Comparison of ENCODE assay signal across 16 mouse cellular contexts in the genomic region with DNA sequence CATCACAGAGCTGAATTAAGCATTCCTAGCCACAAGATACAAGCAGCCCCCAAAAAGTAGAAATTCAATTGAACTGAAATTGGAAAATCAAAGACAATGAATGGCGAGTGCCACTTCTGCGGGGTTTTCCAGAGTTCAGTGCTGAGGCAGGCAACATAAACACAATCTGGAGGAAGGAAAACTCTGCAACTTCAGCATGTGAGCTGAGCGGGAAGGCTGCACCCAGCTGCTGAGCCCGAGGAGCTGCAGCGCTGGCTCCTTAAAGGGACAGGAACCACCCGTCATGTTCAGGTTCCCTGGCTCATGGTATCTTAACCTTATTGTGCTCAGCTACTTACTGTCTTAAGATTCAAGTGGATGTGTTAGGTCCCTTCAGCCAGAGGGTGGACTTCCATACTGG.
A peak's percentile ranks its signal among the peaks of the same experiment; 100 is the strongest.
DNase-seq lines count a peak whose midpoint lies in the region; ATAC-seq and TF ChIP-seq lines count a peak whose summit lies in the region.
"Had no signal": no experiment of that assay in that cellular context is flagged by ENCODE, and none has a peak within 500 bp of the region (broad histone marks: within the 10 kb centered on the region; RNA-seq: fewer than 3 reads in every experiment).

No protein-coding gene starts in this region.

- ATAC-seq in lung, embryonic 14.5 days (ENCODE audit: insufficient read depth) = peak; percentile 62; the same call in 1 of the 2 replicates
- no peak for ATAC-seq in stomach, postnatal 0 days (ENCODE audit: low FRiP score, low TSS enrichment)
- ATAC-seq: Patski had no signal

- H3K27ac ChIP-seq in heart, adult 2 months = no peak overlapping the region
- H3K27ac ChIP-seq in lung, embryonic 14.5 days (ENCODE audit: low read depth) = no peak overlapping the region
- no peak overlapping the region for H3K27ac ChIP-seq in stomach, postnatal 0 days (replicated peaks)
- H3K27ac ChIP-seq: hindbrain, embryonic 12.5 days had no signal

- no peak for TF ChIP-seq CTCF in heart, adult 2 months (IDR thresholded peaks at IDR 0.05)
- no peak for TF ChIP-seq CTCF in lung, embryonic 14.5 days (IDR thresholded peaks at IDR 0.05; ENCODE audit: low read depth)
- no peak for TF ChIP-seq CTCF in stomach, postnatal 0 days (IDR thresholded peaks at IDR 0.05; ENCODE audit: low read depth)

- peak; percentile 10 to 28 for DNase-seq in heart, postnatal 10 days
- no peak for DNase-seq in heart, adult 2 months
- peak; percentile 66 for DNase-seq in lung, embryonic 14.5 days
- no peak for DNase-seq in lung, adult 18-20 months
- DNase-seq in right cerebral cortex, postnatal 4 days = peak; percentile 16
- DNase-seq in right cerebral cortex, adult 2 months (ENCODE audit: low spot score in 2 of 2) = no peak
- DNase-seq in stomach, postnatal 0 days (ENCODE audit: low spot score) = no peak
- no peak for DNase-seq in adrenal gland, adult (ENCODE audit: inconsistent age in 2 of 2, low spot score in 1 of 2)
- DNase-seq: cerebellum, postnatal 14 days; gastrocnemius, postnatal 14 days; kidney, adult 9 months had no signal

- H3K27me3 ChIP-seq in heart, adult 2 months (ENCODE audit: control insufficient read depth, insufficient read depth, low read length) = no peaks in the 10 kb centered on the region
- no peaks in the 10 kb centered on the region for H3K27me3 ChIP-seq in lung, embryonic 14.5 days (ENCODE audit: insufficient read depth, low read length)
- H3K27me3 ChIP-seq in stomach, postnatal 0 days (ENCODE audit: control insufficient read depth, insufficient read depth, low read length) = no peaks in the 10 kb centered on the region
- H3K27me3 ChIP-seq: hindbrain, embryonic 12.5 days; Patski had no signal

- no peak for TF ChIP-seq POLR2A in heart, adult 2 months (IDR thresholded peaks at IDR 0.05; ENCODE audit: insufficient read depth, low read depth, low read length)

- H3K9me3 ChIP-seq in lung, embryonic 14.5 days (ENCODE audit: low read depth, low read length) = no peaks in the 10 kb centered on the region
- H3K9me3 ChIP-seq in stomach, postnatal 0 days (ENCODE audit: control insufficient read depth, low read length) = no peaks in the 10 kb centered on the region
- H3K9me3 ChIP-seq: hindbrain, embryonic 12.5 days had no signal

- no peak overlapping the region for H3K9ac ChIP-seq in heart, adult 2 months (ENCODE audit: low read depth, low read length)
- H3K9ac ChIP-seq in lung, embryonic 14.5 days = no peak overlapping the region
- H3K9ac ChIP-seq in stomach, postnatal 0 days (ENCODE audit: low read length) = 0 out of 2 replicates have a peak overlapping the region, but pooled peaks have one; percentile 27
- H3K9ac ChIP-seq: hindbrain, embryonic 12.5 days had no signal

- H3K4me1 ChIP-seq in heart, adult 2 months (ENCODE audit: control insufficient read depth, insufficient read depth, low read length) = no peaks in the 10 kb centered on the region
- no peaks in the 10 kb centered on the region; the same call in 1 of the 2 replicates for H3K4me1 ChIP-seq in lung, embryonic 14.5 days (ENCODE audit: insufficient read depth)
- H3K4me1 ChIP-seq in stomach, postnatal 0 days (replicated peaks; ENCODE audit: control insufficient read depth, insufficient read depth) = no peaks in the 10 kb centered on the region

- intact Hi-C loops in heart, postnatal 10 days (cut with DNase I) = no loop called here
- intact Hi-C loops in heart, adult 2 months (cut with DNase I) = no loop called here

- 36% methylated on average over 6 of the region's 6 CpGs for WGBS in heart, adult 2 months
- 9% methylated on average over 6 of the region's 6 CpGs for WGBS in lung, embryonic 14.5 days
- 9% methylated on average over 6 of the region's 6 CpGs for WGBS in stomach, postnatal 0 days

- H3K36me3 ChIP-seq in heart, adult 2 months (ENCODE audit: control insufficient read depth, insufficient read depth, low read length) = no peaks in the 10 kb centered on the region
- H3K36me3 ChIP-seq in lung, embryonic 14.5 days (ENCODE audit: insufficient read depth) = no peaks in the 10 kb centered on the region
- H3K36me3 ChIP-seq in stomach, postnatal 0 days (ENCODE audit: control insufficient read depth, insufficient read depth, low read length) = no peaks in the 10 kb centered on the region
- H3K36me3 ChIP-seq: hindbrain, embryonic 12.5 days had no signal

- H3K4me2 ChIP-seq in lung, embryonic 14.5 days = no peak overlapping the region
- H3K4me2 ChIP-seq in stomach, postnatal 0 days (replicated peaks; ENCODE audit: low read depth) = no peak overlapping the region
- H3K4me2 ChIP-seq: heart, embryonic 11.5 days; hindbrain, embryonic 12.5 days; liver, embryonic 11.5 days had no signal

- TF ChIP-seq EP300 in heart, adult 2 months (IDR thresholded peaks at IDR 0.05; ENCODE audit: insufficient read depth, low read depth, low read length) = no peak
- TF ChIP-seq EP300 in stomach, postnatal 0 days (optimal IDR thresholded peaks at IDR 0.05) = no peak

- H3K79me2 ChIP-seq in heart, adult 2 months (replicated peaks; ENCODE audit: control insufficient read depth, insufficient read depth, low read length) = no peaks in the 10 kb centered on the region

- H3K4me3 ChIP-seq in heart, adult 2 months = no peak overlapping the region
- no peak overlapping the region for H3K4me3 ChIP-seq in lung, embryonic 14.5 days (ENCODE audit: low read depth, low read length)
- no peak overlapping the region for H3K4me3 ChIP-seq in stomach, postnatal 0 days (ENCODE audit: low read depth, low read length)
- H3K4me3 ChIP-seq: hindbrain, embryonic 12.5 days; myocyte had no signal

Comparison
In these comparisons a context has a peak if more than half of its experiments do, and no peak if none do; other contexts are left out.
1. DNase-seq: peak in heart, postnatal 10 days (2 of 2), lung, embryonic 14.5 days (single experiment) and right cerebral cortex, postnatal 4 days (single experiment); none in heart, adult 2 months (0 of 2), lung, adult 18-20 months (0 of 2), right cerebral cortex, adult 2 months (0 of 2), stomach, postnatal 0 days (single experiment) and adrenal gland, adult (0 of 2).